Mouse (Mus musculus) spleen, adult 2 months (tissue): ENCODE measurements around the gene Tyrobp.

Experiments
- CTCF ChIP-seq: fragments of 200-500 bp; IDR thresholded peaks from 2 replicates; pipeline ENCODE4 v1.5.1; 2011; ENCODE audit warnings: mild to moderate bottlenecking, inconsistent platforms; ENCODE audit not compliant: insufficient read depth, insufficient read length, insufficient replicate concordance; ENCODE audit errors: extremely low read depth
- POLR2A ChIP-seq: fragments of 200-500 bp; IDR thresholded peaks from 2 replicates; pipeline ENCODE4 v1.6.1; 2011; ENCODE audit warnings: low read depth, low read length, inconsistent platforms

- TF ChIP-seq CTCF (no peak), POLR2A (no peak)
Measured at GRCm38 (mm10) chr7:30380061-30380460, 33.5 kb upstream of the Tyrobp start.
